Mouse (Mus musculus): ENCODE data around the gene Arhgap22.

GRCm38 (mm10) chr14:33343131-33343725, 129.4 kb downstream of the Arhgap22 start:
- TF ChIP-seq CTCF (IDR thresholded peaks at IDR 0.05; ENCODE audit: low read depth): no peak
- no peak for TF ChIP-seq EP300 (IDR thresholded peaks at IDR 0.05; ENCODE audit: low read depth)
